ENCODE assay signal across 7 mouse cellular contexts in genomic region chr15:82337875-82338274, GRCm38 (mm10). TPM values are rescaled to one million over a fixed set of nuclear protein-coding genes. Genes with fewer than 3 reads are reported as not detected.
DNase-seq lines count a peak whose midpoint lies in the region; ATAC-seq and TF ChIP-seq lines count a peak whose summit lies in the region.

No protein-coding gene starts in this region.

- peak overlapping the region; percentile 60 for H3K4me2 ChIP-seq in forebrain, embryonic 12.5 days
- peak overlapping the region; percentile 79 for H3K4me2 ChIP-seq in stomach, embryonic 16.5 days (ENCODE audit: low read depth, low read length)

- H3K27ac ChIP-seq in forebrain, embryonic 12.5 days, result no peak overlapping the region
- H3K27ac ChIP-seq in liver, adult 2 months (replicated peaks; ENCODE audit: insufficient read depth, low read depth, low read length), result no peak overlapping the region
- peak overlapping the region; percentile 11 for H3K27ac ChIP-seq in stomach, embryonic 16.5 days (ENCODE audit: low read length)

- 49% methylated on average over 4 of the region's 4 CpGs for WGBS in forebrain, embryonic 12.5 days
- WGBS in liver, adult 2 months, result 36% methylated on average over 4 of the region's 4 CpGs
- WGBS in stomach, embryonic 16.5 days, result 10% methylated on average over 4 of the region's 4 CpGs

- H3K4me3 ChIP-seq in forebrain, embryonic 12.5 days (replicated peaks), result peak overlapping the region; percentile 50
- H3K4me3 ChIP-seq in liver, adult 2 months (ENCODE audit: insufficient read depth, low read depth, low read length), result peak overlapping the region; percentile 63
- peak overlapping the region; percentile 67 for H3K4me3 ChIP-seq in stomach, embryonic 16.5 days (replicated peaks; ENCODE audit: low read length)

- peak overlapping the region; percentile 72 for H3K9ac ChIP-seq in forebrain, embryonic 12.5 days
- peak overlapping the region; percentile 74 for H3K9ac ChIP-seq in liver, adult 2 months (ENCODE audit: low read depth, low read length)
- H3K9ac ChIP-seq in stomach, embryonic 16.5 days (ENCODE audit: low read length), result peak overlapping the region; percentile 78

- peak; percentile 30 to 37 for DNase-seq in spleen, postnatal 10 days (ENCODE audit: low spot score in 2 of 2)
- DNase-seq in spleen, adult 18-20 months, result no peak
- DNase-seq in liver, adult 2 months (ENCODE audit: extremely low read depth, low read depth, low spot score), result no peak
- DNase-seq in adrenal gland, adult 2 months, result no peak
- no peak for DNase-seq in kidney, adult 18-20 months

- peaks cover 21% of the 10 kb centered on the region; the same call in 1 of the 2 replicates for H3K36me3 ChIP-seq in forebrain, embryonic 12.5 days (replicated peaks)
- H3K36me3 ChIP-seq in liver, adult 2 months (ENCODE audit: control insufficient read depth, insufficient read depth, low read length), result peaks cover 3% of the 10 kb centered on the region; the same call in 1 of the 2 replicates
- 0 out of 2 replicates have a peak, but pooled peaks cover 7% of the 10 kb centered on the region for H3K36me3 ChIP-seq in stomach, embryonic 16.5 days (ENCODE audit: control insufficient read depth, insufficient read depth, low read length)

- H3K9me3 ChIP-seq in forebrain, embryonic 12.5 days, result no peaks in the 10 kb centered on the region
- H3K9me3 ChIP-seq in stomach, embryonic 16.5 days (replicated peaks; ENCODE audit: control insufficient read depth, low read length), result no peaks in the 10 kb centered on the region

- TF ChIP-seq POLR2A in liver, adult 2 months (IDR thresholded peaks at IDR 0.05; ENCODE audit: extremely low read depth, insufficient read depth, low read length), result no peak

- H3K79me2 ChIP-seq in liver, adult 2 months (ENCODE audit: control insufficient read depth, insufficient read depth, low read length), result no peaks in the 10 kb centered on the region

- H3K4me1 ChIP-seq in forebrain, embryonic 12.5 days, result peaks cover 32% of the 10 kb centered on the region
- H3K4me1 ChIP-seq in liver, adult 2 months (ENCODE audit: control insufficient read depth, insufficient read depth, low read length), result peaks cover 4% of the 10 kb centered on the region; the same call in 1 of the 2 replicates
- H3K4me1 ChIP-seq in stomach, embryonic 16.5 days (ENCODE audit: control insufficient read depth, insufficient read depth, low read length), result peaks cover 44% of the 10 kb centered on the region

- H3K27me3 ChIP-seq in forebrain, embryonic 12.5 days, result peaks cover 26% of the 10 kb centered on the region
- H3K27me3 ChIP-seq in liver, adult 2 months (ENCODE audit: control insufficient read depth, insufficient read depth, low read length), result no peaks in the 10 kb centered on the region
- no peaks in the 10 kb centered on the region for H3K27me3 ChIP-seq in stomach, embryonic 16.5 days (ENCODE audit: control insufficient read depth, insufficient read depth, low read length)

- no peak for ATAC-seq in forebrain, embryonic 12.5 days (ENCODE audit: low FRiP score)
- no peak for ATAC-seq in stomach, embryonic 16.5 days (ENCODE audit: insufficient read depth, low FRiP score)

- TF ChIP-seq CTCF in liver, adult 2 months (IDR thresholded peaks at IDR 0.05; ENCODE audit: low read depth, low read length), result no peak

RNA-seq across cellular contexts. Expression of gene Naga, which starts 0.8 kb away (rescaled TPM):
- 20.4 and 20.5 TPM in 2 replicates for polyA plus RNA-seq in forebrain, embryonic 12.5 days (2016; fragmentation: Nextera tagmentation; extraction: Ambion mirVana)
- total RNA-seq in liver, adult 2 months (2014; rRNA removed), result 29.6 and 30.1 TPM in 2 replicates
- polyA plus RNA-seq in liver, adult 2 months (2012; rRNA removed), result 61.9 and 67.0 TPM in 2 replicates
- polyA plus RNA-seq in stomach, embryonic 16.5 days (2015; fragmentation: Nextera tagmentation; extraction: Ambion mirVana), result 99.0 and 116 TPM in 2 replicates
- 10 to 100 TPM; 62.8 to 64.0 TPM for total RNA-seq in adrenal gland, adult 2 months (2021)
- 136 and 165 TPM in 2 replicates for polyA plus RNA-seq in adrenal gland, adult 2 months (2012; rRNA removed)

RNA-seq across cellular contexts. Expression of gene Pheta2, which starts 0.9 kb away (rescaled TPM):
- polyA plus RNA-seq in forebrain, embryonic 12.5 days (2016; fragmentation: Nextera tagmentation; extraction: Ambion mirVana), result 3.0 and 3.6 TPM in 2 replicates
- 0.09 and 0.54 TPM in 2 replicates for total RNA-seq in liver, adult 2 months (2014; rRNA removed)
- 0.10 and 0.19 TPM in 2 replicates for polyA plus RNA-seq in liver, adult 2 months (2012; rRNA removed)
- 17.5 and 18.3 TPM in 2 replicates for polyA plus RNA-seq in stomach, embryonic 16.5 days (2015; fragmentation: Nextera tagmentation; extraction: Ambion mirVana)
- total RNA-seq in adrenal gland, adult 2 months (2021), result 1 to 10 TPM in 1 of 2 experiments, under 1 TPM in 1; 0.40 to 1.1 TPM
- 0.44 and 0.55 TPM in 2 replicates for polyA plus RNA-seq in adrenal gland, adult 2 months (2012; rRNA removed)

RNA-seq across cellular contexts. Expression of gene Smdt1, which starts 0.9 kb away (rescaled TPM):
- polyA plus RNA-seq in forebrain, embryonic 12.5 days (2016; fragmentation: Nextera tagmentation; extraction: Ambion mirVana), result 245 and 250 TPM in 2 replicates
- total RNA-seq in liver, adult 2 months (2014; rRNA removed), result 137 and 141 TPM in 2 replicates
- polyA plus RNA-seq in liver, adult 2 months (2012; rRNA removed), result 165 and 186 TPM in 2 replicates
- 278 and 284 TPM in 2 replicates for polyA plus RNA-seq in stomach, embryonic 16.5 days (2015; fragmentation: Nextera tagmentation; extraction: Ambion mirVana)
- 100 to 1,000 TPM; 187 to 197 TPM for total RNA-seq in adrenal gland, adult 2 months (2021)
- polyA plus RNA-seq in adrenal gland, adult 2 months (2012; rRNA removed), result 190 and 213 TPM in 2 replicates

RNA-seq across cellular contexts. Expression of gene Ndufa6, which starts 16.2 kb away (rescaled TPM):
- polyA plus RNA-seq in forebrain, embryonic 12.5 days (2016; fragmentation: Nextera tagmentation; extraction: Ambion mirVana), result 277 and 278 TPM in 2 replicates
- 931 and 1,175 TPM in 2 replicates for total RNA-seq in liver, adult 2 months (2014; rRNA removed)
- polyA plus RNA-seq in liver, adult 2 months (2012; rRNA removed), result 441 and 456 TPM in 2 replicates
- 352 and 428 TPM in 2 replicates for polyA plus RNA-seq in stomach, embryonic 16.5 days (2015; fragmentation: Nextera tagmentation; extraction: Ambion mirVana)
- 100 to 1,000 TPM; 454 to 511 TPM for total RNA-seq in adrenal gland, adult 2 months (2021)
- polyA plus RNA-seq in adrenal gland, adult 2 months (2012; rRNA removed), result 169 and 274 TPM in 2 replicates

RNA-seq across cellular contexts. Expression of gene Wbp2nl, which starts 39.1 kb away (rescaled TPM):
- polyA plus RNA-seq in forebrain, embryonic 12.5 days (2016; fragmentation: Nextera tagmentation; extraction: Ambion mirVana), result 0.14 and 0.18 TPM in 2 replicates
- not detected in 2 replicates for total RNA-seq in liver, adult 2 months (2014; rRNA removed)
- polyA plus RNA-seq in liver, adult 2 months (2012; rRNA removed), result not detected in 2 replicates
- polyA plus RNA-seq in stomach, embryonic 16.5 days (2015; fragmentation: Nextera tagmentation; extraction: Ambion mirVana), result 0.09 and 0.26 TPM in 2 replicates
- total RNA-seq in adrenal gland, adult 2 months (2021), result not detected
- not detected in 2 replicates for polyA plus RNA-seq in adrenal gland, adult 2 months (2012; rRNA removed)

Comparison
In these comparisons a context has a peak if more than half of its experiments do, and no peak if none do; other contexts are left out.
1. DNase-seq: peak in spleen, postnatal 10 days (2 of 2); none in spleen, adult 18-20 months (0 of 2), liver, adult 2 months (single experiment), adrenal gland, adult 2 months (single experiment) and kidney, adult 18-20 months (single experiment).
2. Peak in every context shown above with its lines, with median percentiles within 50 percentile points of each other: H3K4me3 ChIP-seq and H3K9ac ChIP-seq.